Mouse (Mus musculus) liver, embryonic 14.5 days (tissue): ENCODE measurements at regions not wholly inside any gene's neighbourhood (a gene's known extent, or its start where the extent isn't known, plus 50 kb on each side); places are given as distances from the start of the nearest gene placed in this dataset.

Experiments
- CTCF ChIP-seq: IDR thresholded peaks from 2 replicates; pipeline ENCODE4 v1.5.1; 2016; ENCODE audit warnings: antibody characterized with exemption, low read depth, control low read depth
- EP300 ChIP-seq: IDR thresholded peaks from 2 replicates; pipeline ENCODE4 v1.6.1; 2016; ENCODE audit warnings: antibody characterized with exemption, low read depth

DNA sequence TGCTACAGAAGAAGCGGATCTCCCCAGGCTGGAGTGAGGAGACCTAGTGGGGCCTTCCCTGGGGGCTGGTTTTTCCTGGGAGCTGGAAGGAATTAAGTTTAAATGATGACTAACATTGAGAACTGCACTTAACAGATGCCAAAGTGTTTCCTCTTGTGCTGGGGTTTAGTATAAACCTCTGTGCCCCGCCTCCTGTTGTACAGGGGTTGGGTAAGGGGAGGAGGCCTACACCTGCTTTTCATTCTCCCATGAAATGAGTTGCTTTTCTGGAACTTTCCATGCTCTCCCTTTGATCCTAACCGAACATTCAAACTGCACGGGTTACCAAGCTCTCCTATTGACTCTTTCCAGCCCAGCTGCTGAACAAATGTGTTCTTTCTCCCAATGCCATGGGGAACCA lies 167.7 kb downstream of the Uaca start:
- TF ChIP-seq CTCF (no peak), EP300 (no peak)
